Mouse (Mus musculus) Muller cell, postnatal 12 days (primary cell): ENCODE results near the gene Tmem255a.

Source experiments
- DNase-seq: peaks from one replicate; pipeline ENCODE4 v3.0.0-alpha.2; 2015; ENCODE audit errors: inconsistent ontology term

Gene Tmem255a

DNA sequence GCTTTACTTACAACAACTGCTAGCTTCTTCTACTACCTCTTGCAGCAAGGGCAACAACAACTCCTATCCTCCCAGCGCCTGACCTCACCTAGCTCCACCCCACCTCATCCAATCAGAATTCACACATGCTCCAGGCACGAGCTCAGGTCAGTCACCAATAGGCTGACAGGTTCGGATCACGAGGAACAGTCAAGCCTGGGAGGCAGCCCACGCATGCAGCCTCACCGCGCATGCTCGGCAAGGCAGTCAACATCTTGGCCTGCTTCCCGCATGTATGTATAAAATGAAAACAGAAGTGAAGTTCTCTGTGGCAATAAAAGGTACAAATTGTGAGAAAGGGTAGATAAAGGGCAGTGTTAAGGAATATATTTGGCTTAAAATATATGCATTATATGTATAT is 86.2 kb downstream of the Tmem255a start:
- no peak for DNase-seq

- no peak for DNase-seq
These were observed 86.9 kb downstream of the Tmem255a start for GRCm38 (mm10) chrX:38165315-38165714.

GRCm38 (mm10) chrX:38159097-38159496 is 93.1 kb downstream of the Tmem255a start:
- DNase-seq, result no peak
